Mouse (Mus musculus): ENCODE results near the gene Mpped2.

Mpped2 gene

GRCm38 (mm10) chr2:106855623-106856350 lies 162.7 kb downstream of the Mpped2 start:
- no peak for DNase-seq (ENCODE audit: low read depth, low spot score)

GRCm38 (mm10) chr2:106856361-106856961 lies 163.4 kb downstream of the Mpped2 start:
- DNase-seq (ENCODE audit: low read depth, low spot score), result no peak

- DNase-seq (ENCODE audit: low read depth, low spot score), result no peak
Observed at GRCm38 (mm10) chr2:106857258-106857657, 164.2 kb downstream of the Mpped2 start.

GRCm38 (mm10) chr2:106857711-106858110 lies 164.6 kb downstream of the Mpped2 start:
- no peak for DNase-seq (ENCODE audit: low read depth, low spot score)

GRCm38 (mm10) chr2:106860856-106861679 lies 168.0 kb downstream of the Mpped2 start:
- no peak for DNase-seq (ENCODE audit: low read depth, low spot score)

- DNase-seq (ENCODE audit: low read depth, low spot score), result no peak
Observed at GRCm38 (mm10) chr2:106863050-106863653, 170.1 kb downstream of the Mpped2 start.

GRCm38 (mm10) chr2:106865148-106865786 lies 172.2 kb downstream of the Mpped2 start:
- DNase-seq (ENCODE audit: low read depth, low spot score), result no peak

GRCm38 (mm10) chr2:106866303-106866702 lies 173.2 kb downstream of the Mpped2 start:
- DNase-seq (ENCODE audit: low read depth, low spot score), result no peak

GRCm38 (mm10) chr2:106870886-106871285 lies 177.8 kb downstream of the Mpped2 start:
- no peak for DNase-seq (ENCODE audit: low read depth, low spot score)

GRCm38 (mm10) chr2:106873166-106873565 lies 180.1 kb downstream of the Mpped2 start:
- DNase-seq (ENCODE audit: low read depth, low spot score), result no peak

- DNase-seq (ENCODE audit: low read depth, low spot score), result no peak
Observed at GRCm38 (mm10) chr2:106883390-106883789, 190.3 kb downstream of the Mpped2 start.

GRCm38 (mm10) chr2:106888174-106888573 lies 195.1 kb downstream of the Mpped2 start:
- no peak for DNase-seq (ENCODE audit: low read depth, low spot score)

GRCm38 (mm10) chr2:106889297-106890000 lies 196.4 kb downstream of the Mpped2 start:
- no peak for DNase-seq (ENCODE audit: low read depth, low spot score)

- no peak for DNase-seq (ENCODE audit: low read depth, low spot score)
Observed at GRCm38 (mm10) chr2:106893376-106893775, 200.3 kb downstream of the Mpped2 start.

- DNase-seq (ENCODE audit: low read depth, low spot score), result no peak
Observed at GRCm38 (mm10) chr2:106895326-106896023, 202.4 kb downstream of the Mpped2 start.

GRCm38 (mm10) chr2:106896024-106896384 lies 202.9 kb downstream of the Mpped2 start:
- no peak for DNase-seq (ENCODE audit: low read depth, low spot score)

GRCm38 (mm10) chr2:106911951-106912480 lies 218.9 kb downstream of the Mpped2 start:
- DNase-seq (ENCODE audit: low read depth, low spot score), result no peak

Data from A20 (cell line).